9 mouse cellular contexts compared by ENCODE assay signal in the genomic region with DNA sequence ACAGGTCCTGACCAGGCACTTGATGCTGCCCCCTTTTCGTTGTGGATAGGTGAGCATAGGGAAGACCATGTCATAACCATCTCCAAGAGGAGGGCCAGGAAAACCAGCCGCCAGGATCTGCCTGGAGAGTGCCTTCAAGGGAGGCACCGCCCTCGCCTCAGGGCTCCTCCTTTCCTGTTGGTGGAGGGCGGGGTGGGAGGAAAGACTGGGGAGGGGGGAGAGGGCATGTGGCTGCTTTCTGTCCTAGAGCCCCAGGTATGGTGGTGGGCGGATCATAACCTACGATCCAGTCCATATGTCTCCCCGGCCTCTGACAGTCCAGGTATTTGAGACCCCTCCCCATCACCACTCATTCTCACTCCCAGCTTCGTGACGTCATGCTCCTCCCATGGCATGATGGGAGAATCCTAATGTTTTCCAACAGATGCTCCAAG. TPM values are rescaled to one million over a fixed set of nuclear protein-coding genes. Genes with fewer than 3 reads are reported as not detected.
DNase-seq lines count a peak whose midpoint lies in the region; ATAC-seq lines count a peak whose summit lies in the region.
"Had no signal": no experiment of that assay in that cellular context is flagged by ENCODE, and none has a peak within 500 bp of the region (broad histone marks: within the 10 kb centered on the region; RNA-seq: fewer than 3 reads in every experiment).

No protein-coding gene starts in this region.

- DNase-seq in cerebellum, postnatal 14 days: peak; percentile 81 to 86
- DNase-seq in layer of hippocampus, adult 8-10 months (ENCODE audit: low spot score in 2 of 2): peak; percentile 79 to 81
- no peak for DNase-seq in ovary, adult 18-20 months (ENCODE audit: low spot score)
- DNase-seq in heart, postnatal 4 days: no peak
- DNase-seq in gastrocnemius, postnatal 25 days: no peak
- no peak for DNase-seq in adrenal gland, adult 18-20 months (ENCODE audit: low spot score in 2 of 2)
- DNase-seq: liver, embryonic 13.5 days had no signal

- peak overlapping the region; percentile 83 for H3K27ac ChIP-seq in forebrain, embryonic 13.5 days
- peak overlapping the region; percentile 87 for H3K27ac ChIP-seq in midbrain, embryonic 15.5 days
- H3K27ac ChIP-seq: liver, embryonic 13.5 days had no signal

- H3K9ac ChIP-seq in forebrain, embryonic 13.5 days: peak overlapping the region; percentile 92
- H3K9ac ChIP-seq in midbrain, embryonic 15.5 days: peak overlapping the region; percentile 84
- H3K9ac ChIP-seq: liver, embryonic 13.5 days had no signal

- WGBS in forebrain, embryonic 13.5 days: under 1% methylated on average over 9 of the region's 10 CpGs
- WGBS in midbrain, embryonic 15.5 days: 2% methylated on average over 10 of the region's 10 CpGs

- peak overlapping the region; percentile 92 for H3K4me2 ChIP-seq in forebrain, embryonic 13.5 days
- H3K4me2 ChIP-seq in midbrain, embryonic 15.5 days: peak overlapping the region; percentile 65
- H3K4me2 ChIP-seq: liver, embryonic 13.5 days had no signal

- peak overlapping the region; percentile 69 for H3K4me3 ChIP-seq in forebrain, embryonic 13.5 days
- peak overlapping the region; percentile 74 for H3K4me3 ChIP-seq in midbrain, embryonic 15.5 days
- H3K4me3 ChIP-seq: liver, embryonic 13.5 days had no signal

- H3K4me1 ChIP-seq in forebrain, embryonic 13.5 days: peaks cover 30% of the 10 kb centered on the region
- H3K4me1 ChIP-seq in midbrain, embryonic 15.5 days: peaks cover 36% of the 10 kb centered on the region
- H3K4me1 ChIP-seq: liver, embryonic 13.5 days had no signal

- H3K36me3 ChIP-seq in forebrain, embryonic 13.5 days (ENCODE audit: poor library complexity, severe bottlenecking): no peaks in the 10 kb centered on the region
- H3K36me3 ChIP-seq in midbrain, embryonic 15.5 days (replicated peaks): no peaks in the 10 kb centered on the region
- H3K36me3 ChIP-seq: liver, embryonic 13.5 days had no signal

- no peaks in the 10 kb centered on the region for H3K27me3 ChIP-seq in forebrain, embryonic 13.5 days
- no peaks in the 10 kb centered on the region for H3K27me3 ChIP-seq in midbrain, embryonic 15.5 days (replicated peaks)

- peak; percentile 81 for ATAC-seq in forebrain, embryonic 13.5 days
- ATAC-seq in midbrain, embryonic 15.5 days (replicated peaks): peak; percentile 84

- H3K9me3 ChIP-seq in forebrain, embryonic 13.5 days (replicated peaks): no peaks in the 10 kb centered on the region
- no peaks in the 10 kb centered on the region for H3K9me3 ChIP-seq in midbrain, embryonic 15.5 days
- H3K9me3 ChIP-seq: liver, embryonic 13.5 days had no signal

RNA-seq across cellular contexts. Expression of gene Phactr3, which starts 22.7 kb away (rescaled TPM):
- 27.0 and 29.9 TPM in 2 replicates for polyA plus RNA-seq in forebrain, embryonic 13.5 days (2015; fragmentation: Nextera tagmentation; extraction: Ambion mirVana)
- total RNA-seq in layer of hippocampus, adult 8-10 months (2022): 100 to 1,000 TPM; 123 to 135 (median 125) TPM
- 66.3 and 67.1 TPM in 2 replicates for polyA plus RNA-seq in midbrain, embryonic 15.5 days (2015; fragmentation: Nextera tagmentation; extraction: Ambion mirVana)
- 1 to 10 TPM; 2.6 to 2.7 TPM for total RNA-seq in heart, postnatal 4 days (2021)
- total RNA-seq in gastrocnemius, postnatal 25 days (2021): not detected
- total RNA-seq in adrenal gland, adult 18-20 months (2021): 1 to 10 TPM; 1.2 to 2.1 TPM

Comparison
In these comparisons a context has a peak if more than half of its experiments do, and no peak if none do; other contexts are left out.
1. DNase-seq: peak in cerebellum, postnatal 14 days (2 of 2) and layer of hippocampus, adult 8-10 months (2 of 2); none in ovary, adult 18-20 months (single experiment), heart, postnatal 4 days (single experiment), gastrocnemius, postnatal 25 days (single experiment) and adrenal gland, adult 18-20 months (0 of 2).
2. RNA of gene Phactr3, which starts 22.7 kb away (total RNA-seq): 123 to 135 TPM in layer of hippocampus, adult 8-10 months; 2.6 to 2.7 TPM in heart, postnatal 4 days, 1.2 to 2.1 TPM in adrenal gland, adult 18-20 months and not detected in gastrocnemius, postnatal 25 days; every median in the first group is over 10 times any median in the second.